In the genomic region with DNA sequence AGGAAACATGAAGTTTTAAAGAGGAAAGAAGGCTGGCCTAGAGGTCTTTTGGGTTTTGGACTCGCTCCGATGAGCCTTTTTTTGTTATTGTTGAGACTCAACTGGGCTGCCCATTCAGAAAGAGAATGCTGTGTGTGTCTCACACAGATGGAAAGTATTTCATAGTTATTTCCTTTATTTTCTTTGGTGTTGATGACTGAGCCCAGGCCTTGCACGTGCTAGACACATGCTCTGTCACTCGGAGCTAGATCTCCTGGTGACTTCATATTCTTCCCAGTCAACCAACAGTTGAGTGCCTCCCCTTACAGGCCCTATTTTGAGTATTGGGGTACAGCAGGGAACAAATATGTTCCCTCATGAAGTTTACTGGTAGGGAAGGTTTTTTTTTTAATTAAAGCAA, we compare ENCODE assay signal across 9 mouse cellular contexts. TPM values are rescaled to one million over a fixed set of nuclear protein-coding genes. Genes with fewer than 3 reads are reported as not detected.
A peak's percentile ranks its signal among the peaks of the same experiment; 100 is the strongest.
DNase-seq lines count a peak whose midpoint lies in the region; ATAC-seq and TF ChIP-seq lines count a peak whose summit lies in the region.
"Had no signal": no experiment of that assay in that cellular context is flagged by ENCODE, and none has a peak within 500 bp of the region (broad histone marks: within the 10 kb centered on the region; RNA-seq: fewer than 3 reads in every experiment).

No protein-coding gene starts in this region.

- H3K27me3 ChIP-seq in kidney, embryonic 16.5 days (ENCODE audit: insufficient read depth, low read length), result no peaks in the 10 kb centered on the region
- H3K27me3 ChIP-seq in hindbrain, postnatal 0 days (ENCODE audit: insufficient read depth, low read length), result no peaks in the 10 kb centered on the region
- no peaks in the 10 kb centered on the region for H3K27me3 ChIP-seq in midbrain, postnatal 0 days (ENCODE audit: insufficient read depth, low read length)

- no peak for TF ChIP-seq CTCF in cortical plate, adult 2 months (IDR thresholded peaks at IDR 0.05; ENCODE audit: extremely low read depth, insufficient read depth, low read length)
- TF ChIP-seq CTCF in hindbrain, postnatal 0 days (IDR thresholded peaks at IDR 0.05; ENCODE audit: low read depth), result no peak
- no peak for TF ChIP-seq CTCF in midbrain, postnatal 0 days (IDR thresholded peaks at IDR 0.05)

- peaks cover 26% of the 10 kb centered on the region for H3K36me3 ChIP-seq in kidney, embryonic 16.5 days (ENCODE audit: insufficient read depth, low read length)
- peaks cover 13% of the 10 kb centered on the region; the same call in 1 of the 2 replicates for H3K36me3 ChIP-seq in hindbrain, postnatal 0 days (ENCODE audit: insufficient read depth, low read length)
- peaks cover 7% of the 10 kb centered on the region; the same call in 1 of the 2 replicates for H3K36me3 ChIP-seq in midbrain, postnatal 0 days (ENCODE audit: insufficient read depth, low read length)

- H3K9me3 ChIP-seq in kidney, embryonic 16.5 days (ENCODE audit: low read length), result no peaks in the 10 kb centered on the region
- H3K9me3 ChIP-seq in hindbrain, postnatal 0 days (ENCODE audit: low read length), result no peaks in the 10 kb centered on the region
- H3K9me3 ChIP-seq in midbrain, postnatal 0 days (ENCODE audit: low read length), result no peaks in the 10 kb centered on the region

- H3K27ac ChIP-seq in kidney, embryonic 16.5 days (ENCODE audit: low read length), result no peak overlapping the region
- H3K27ac ChIP-seq in cortical plate, adult 2 months (ENCODE audit: insufficient read depth, low read length), result no peak overlapping the region
- H3K27ac ChIP-seq in hindbrain, postnatal 0 days, result peak overlapping the region; percentile 96; the same call in 1 of the 2 replicates
- H3K27ac ChIP-seq in midbrain, postnatal 0 days (ENCODE audit: low read depth, low read length), result no peak overlapping the region

- intact Hi-C loops in left cerebral cortex, postnatal 36 days (cut with DNase I), result loop anchor here (2.0 to 10.0 kb wide), 3 partner anchors 47 to 134 kb away; partner anchors contain the start of gene Pafah1b1

- DNase-seq in kidney, adult 9 months, result no peak
- DNase-seq in hindbrain, postnatal 0 days (ENCODE audit: low spot score), result no peak
- DNase-seq in midbrain, postnatal 0 days (ENCODE audit: low spot score), result no peak
- DNase-seq in layer of hippocampus, adult 9-10 months (ENCODE audit: low spot score), result no peak
- DNase-seq in left cerebral cortex, postnatal 36 days (ENCODE audit: low spot score in 2 of 2), result no peak
- DNase-seq: gastrocnemius, postnatal 14 days had no signal

- peak overlapping the region; percentile 75 for H3K4me2 ChIP-seq in kidney, embryonic 16.5 days (replicated peaks; ENCODE audit: low read depth, low read length)
- H3K4me2 ChIP-seq in hindbrain, postnatal 0 days (ENCODE audit: low read depth, low read length), result peak overlapping the region; percentile 86
- peak overlapping the region; percentile 66 for H3K4me2 ChIP-seq in midbrain, postnatal 0 days (ENCODE audit: low read depth, low read length, poor library complexity, severe bottlenecking)

- no peak for TF ChIP-seq POLR2A in cortical plate, adult 2 months (IDR thresholded peaks at IDR 0.05; ENCODE audit: extremely low read depth, insufficient read depth, low read length)

- H3K9ac ChIP-seq in kidney, embryonic 16.5 days (replicated peaks; ENCODE audit: low read length), result no peak overlapping the region
- peak overlapping the region; percentile 82 for H3K9ac ChIP-seq in hindbrain, postnatal 0 days (replicated peaks; ENCODE audit: low read length)
- no peak overlapping the region for H3K9ac ChIP-seq in midbrain, postnatal 0 days (replicated peaks; ENCODE audit: low read length, poor library complexity, severe bottlenecking)

- ATAC-seq in kidney, embryonic 16.5 days (ENCODE audit: low FRiP score, low TSS enrichment), result no peak
- no peak for ATAC-seq in hindbrain, postnatal 0 days
- ATAC-seq in midbrain, postnatal 0 days (ENCODE audit: low FRiP score), result no peak
- no peak for ATAC-seq in activated CD4-positive, CD25-positive, alpha-beta regulatory T cell, adult 4 months

- WGBS in kidney, embryonic 16.5 days, result 72% methylated on average over 4 of the region's 4 CpGs
- 72% methylated on average over 4 of the region's 4 CpGs for WGBS in hindbrain, postnatal 0 days
- WGBS in midbrain, postnatal 0 days, result 69% methylated on average over 4 of the region's 4 CpGs

- H3K4me1 ChIP-seq in kidney, embryonic 16.5 days (ENCODE audit: insufficient read depth, low read length), result peaks cover 15% of the 10 kb centered on the region
- H3K4me1 ChIP-seq in cortical plate, adult 2 months (ENCODE audit: control insufficient read depth, insufficient read depth, low read length), result peaks cover 4% of the 10 kb centered on the region; the same call in 1 of the 2 replicates
- 0 out of 2 replicates have a peak, but pooled peaks cover 6% of the 10 kb centered on the region for H3K4me1 ChIP-seq in hindbrain, postnatal 0 days (ENCODE audit: insufficient read depth, low read length)
- H3K4me1 ChIP-seq in midbrain, postnatal 0 days (ENCODE audit: insufficient read depth, low read length), result peaks cover 5% of the 10 kb centered on the region

- H3K4me3 ChIP-seq in kidney, embryonic 16.5 days (ENCODE audit: low read length), result peak overlapping the region; percentile 82
- H3K4me3 ChIP-seq in cortical plate, adult 2 months (ENCODE audit: insufficient read depth, low read length), result peak overlapping the region; percentile 81; the same call in 1 of the 2 replicates
- peak overlapping the region; percentile 84 for H3K4me3 ChIP-seq in hindbrain, postnatal 0 days (ENCODE audit: low read length)
- peak overlapping the region; percentile 53 for H3K4me3 ChIP-seq in midbrain, postnatal 0 days (ENCODE audit: low read depth, low read length)

RNA-seq across cellular contexts. Expression of gene Mettl16, which starts 1.0 kb away (rescaled TPM):
- polyA plus RNA-seq in kidney, embryonic 16.5 days (2015; fragmentation: Nextera tagmentation; extraction: Ambion mirVana), result 53.3 and 59.4 TPM in 2 replicates
- 14.4 and 15.1 TPM in 2 replicates for polyA plus RNA-seq in cortical plate, adult 2 months (2012; rRNA removed)
- total RNA-seq in hindbrain, postnatal 0 days (2014; rRNA removed), result 8.3 and 10.6 TPM in 2 replicates
- polyA plus RNA-seq in hindbrain, postnatal 0 days (2015; fragmentation: Nextera tagmentation; extraction: Ambion mirVana), result 26.6 and 27.1 TPM in 2 replicates
- 13.1 and 16.6 TPM in 2 replicates for total RNA-seq in midbrain, postnatal 0 days (2014; rRNA removed)
- 23.3 and 28.7 TPM in 2 replicates for polyA plus RNA-seq in midbrain, postnatal 0 days (2015; fragmentation: Nextera tagmentation; extraction: Ambion mirVana)
- polyA plus RNA-seq in activated CD4-positive, CD25-positive, alpha-beta regulatory T cell, adult 4 months (2017; shearing (Covaris generic)), result 10 to 100 TPM; 26.3 to 33.5 TPM
- 10 to 100 TPM; 19.8 to 26.7 TPM for total RNA-seq in left cerebral cortex, postnatal 36 days (2021)

RNA-seq across cellular contexts. Expression of gene Pafah1b1, which starts 47.2 kb away (rescaled TPM):
- 34.4 and 36.9 TPM in 2 replicates for polyA plus RNA-seq in kidney, embryonic 16.5 days (2015; fragmentation: Nextera tagmentation; extraction: Ambion mirVana)
- polyA plus RNA-seq in cortical plate, adult 2 months (2012; rRNA removed), result 177 and 180 TPM in 2 replicates
- total RNA-seq in hindbrain, postnatal 0 days (2014; rRNA removed), result 181 and 190 TPM in 2 replicates
- polyA plus RNA-seq in hindbrain, postnatal 0 days (2015; fragmentation: Nextera tagmentation; extraction: Ambion mirVana), result 82.6 and 83.5 TPM in 2 replicates
- 206 and 269 TPM in 2 replicates for total RNA-seq in midbrain, postnatal 0 days (2014; rRNA removed)
- polyA plus RNA-seq in midbrain, postnatal 0 days (2015; fragmentation: Nextera tagmentation; extraction: Ambion mirVana), result 63.4 and 79.2 TPM in 2 replicates
- 10 to 100 TPM; 59.5 to 79.2 TPM for polyA plus RNA-seq in activated CD4-positive, CD25-positive, alpha-beta regulatory T cell, adult 4 months (2017; shearing (Covaris generic))
- total RNA-seq in left cerebral cortex, postnatal 36 days (2021), result 100 to 1,000 TPM; 389 to 402 TPM

RNA-seq across cellular contexts. Expression of gene Mnt, which starts 59.1 kb away (rescaled TPM):
- polyA plus RNA-seq in kidney, embryonic 16.5 days (2015; fragmentation: Nextera tagmentation; extraction: Ambion mirVana), result 4.7 and 4.8 TPM in 2 replicates
- polyA plus RNA-seq in cortical plate, adult 2 months (2012; rRNA removed), result 19.9 and 22.1 TPM in 2 replicates
- total RNA-seq in hindbrain, postnatal 0 days (2014; rRNA removed), result 18.5 and 22.8 TPM in 2 replicates
- 7.0 and 8.4 TPM in 2 replicates for polyA plus RNA-seq in hindbrain, postnatal 0 days (2015; fragmentation: Nextera tagmentation; extraction: Ambion mirVana)
- 17.6 and 18.6 TPM in 2 replicates for total RNA-seq in midbrain, postnatal 0 days (2014; rRNA removed)
- 7.4 and 8.4 TPM in 2 replicates for polyA plus RNA-seq in midbrain, postnatal 0 days (2015; fragmentation: Nextera tagmentation; extraction: Ambion mirVana)
- 1 to 10 TPM; 5.4 to 6.9 TPM for polyA plus RNA-seq in activated CD4-positive, CD25-positive, alpha-beta regulatory T cell, adult 4 months (2017; shearing (Covaris generic))
- total RNA-seq in left cerebral cortex, postnatal 36 days (2021), result 10 to 100 TPM; 31.5 to 31.7 TPM
